Mouse (Mus musculus) ovary, postnatal 14 days (tissue): ENCODE data around the gene Timm8a1.

Source experiments
- DNase-seq: peaks from one replicate; pipeline ENCODE4 v3.0.0; 2022; ENCODE audit warnings: low spot score

Timm8a1 gene

GRCm38 (mm10) chrX:134525260-134525659 is 16.4 kb downstream of the Timm8a1 start:
- DNase-seq: no peak

- DNase-seq: no peak
Observed at GRCm38 (mm10) chrX:134523772-134524171, 17.9 kb downstream of the Timm8a1 start.

GRCm38 (mm10) chrX:134509473-134509872 is 32.2 kb downstream of the Timm8a1 start:
- no peak for DNase-seq

GRCm38 (mm10) chrX:134507977-134508376 is 33.7 kb downstream of the Timm8a1 start:
- no peak for DNase-seq

GRCm38 (mm10) chrX:134500651-134501050 is 41.0 kb downstream of the Timm8a1 start:
- no peak for DNase-seq
